Mouse (Mus musculus): Measurements from ENCODE around the gene Scn8a.

DNA sequence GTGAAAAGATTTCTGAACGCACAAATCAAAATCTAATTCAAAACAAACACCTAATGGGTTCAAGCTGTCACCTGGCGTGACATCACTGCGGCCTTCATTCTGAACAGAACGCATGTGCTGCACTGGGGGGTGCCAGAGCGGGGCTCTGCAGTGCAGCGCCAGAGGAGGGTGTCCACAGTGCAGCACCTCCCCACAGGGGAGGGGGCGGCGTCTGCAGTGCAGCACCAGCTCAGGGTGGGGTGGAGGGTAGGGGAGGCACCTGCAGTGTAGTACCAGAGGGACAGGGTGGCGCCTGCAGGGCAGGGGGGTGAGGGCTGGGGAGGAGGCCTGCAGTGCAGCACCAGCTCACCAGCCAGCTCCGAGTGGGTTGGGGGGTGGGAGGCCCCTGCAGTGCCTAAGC, 55.3 kb downstream of the Scn8a start:
- TF ChIP-seq CEBPB (IDR thresholded peaks at IDR 0.05; ENCODE audit: insufficient read depth, poor library complexity, severe bottlenecking) (no peak), POLR2A (IDR thresholded peaks at IDR 0.05; ENCODE audit: insufficient read length, low read depth) (no peak), POLR2AphosphoS2 (IDR thresholded peaks at IDR 0.05; ENCODE audit: insufficient read length, low read depth) (no peak), E2F4 (IDR thresholded peaks at IDR 0.05; ENCODE audit: insufficient read depth) (no peak), MAX (IDR thresholded peaks at IDR 0.05; ENCODE audit: low read depth) (no peak)
